Mouse (Mus musculus): ENCODE measurements at regions not wholly inside any gene's neighbourhood (a gene's known extent, or its start where the extent isn't known, plus 50 kb on each side); places are given as distances from the start of the nearest gene placed in this dataset.

- DNase-seq (ENCODE audit: low read depth), result peak; percentile 40
Measured at GRCm38 (mm10) chr13:37290636-37291035, 54.4 kb upstream of the Ly86 start.

GRCm38 (mm10) chr13:37288993-37289392 is 56.0 kb upstream of the Ly86 start:
- no peak for DNase-seq (ENCODE audit: low read depth)

- DNase-seq (ENCODE audit: low read depth), result no peak
Measured at GRCm38 (mm10) chr13:37282515-37282914, 62.5 kb upstream of the Ly86 start.

- DNase-seq (ENCODE audit: low read depth), result no peak
Measured at GRCm38 (mm10) chr13:37279078-37279789, 65.8 kb upstream of the Ly86 start.

- DNase-seq (ENCODE audit: low read depth), result peak; percentile 16
Measured at GRCm38 (mm10) chr13:37249581-37250461, 95.2 kb upstream of the Ly86 start.

GRCm38 (mm10) chr13:37248741-37249140 is 96.3 kb upstream of the Ly86 start:
- no peak for DNase-seq (ENCODE audit: low read depth)

- DNase-seq (ENCODE audit: low read depth), result no peak
Measured at GRCm38 (mm10) chr13:37240048-37240447, 105.0 kb upstream of the Ly86 start.

- DNase-seq (ENCODE audit: low read depth), result no peak
Measured at GRCm38 (mm10) chr13:37237285-37237684, 107.7 kb upstream of the Ly86 start.

GRCm38 (mm10) chr13:37225834-37226233 is 119.2 kb upstream of the Ly86 start:
- no peak for DNase-seq (ENCODE audit: low read depth)

- DNase-seq (ENCODE audit: low read depth), result no peak
Measured at GRCm38 (mm10) chr13:37220436-37220835, 124.6 kb upstream of the Ly86 start.

GRCm38 (mm10) chr13:37218596-37218995 is 126.4 kb upstream of the Ly86 start:
- DNase-seq (ENCODE audit: low read depth), result no peak

GRCm38 (mm10) chr13:37214590-37215282 is 130.3 kb upstream of the Ly86 start:
- peak; percentile 34 for DNase-seq (ENCODE audit: low read depth)

- no peak for DNase-seq (ENCODE audit: low read depth)
Measured at GRCm38 (mm10) chr13:37197136-37197535, 147.1 kb upstream of the F13a1 start.

- no peak for DNase-seq (ENCODE audit: low read depth)
Measured at GRCm38 (mm10) chr13:37195857-37196256, 145.8 kb upstream of the F13a1 start.

- DNase-seq (ENCODE audit: low read depth), result no peak
Measured at GRCm38 (mm10) chr13:37181169-37181787, 131.2 kb upstream of the F13a1 start.

- DNase-seq (ENCODE audit: low read depth), result no peak
Measured at GRCm38 (mm10) chr13:37176526-37176925, 126.5 kb upstream of the F13a1 start.

- DNase-seq (ENCODE audit: low read depth), result no peak
Measured at GRCm38 (mm10) chr13:37175997-37176396, 126.0 kb upstream of the F13a1 start.

GRCm38 (mm10) chr13:37158831-37159522 is 108.9 kb upstream of the F13a1 start:
- no peak for DNase-seq (ENCODE audit: low read depth)

- no peak for DNase-seq (ENCODE audit: low read depth)
Measured at GRCm38 (mm10) chr13:37157808-37158207, 107.8 kb upstream of the F13a1 start.

GRCm38 (mm10) chr13:37151835-37152516 is 101.9 kb upstream of the F13a1 start:
- no peak for DNase-seq (ENCODE audit: low read depth)

- DNase-seq (ENCODE audit: low read depth), result no peak
Measured at GRCm38 (mm10) chr13:37149961-37150360, 99.9 kb upstream of the F13a1 start.
